Mouse (Mus musculus) ES-E14 (cell line): Measurements from ENCODE around the gene Cidec. TPM values are rescaled to one million over a fixed set of nuclear protein-coding genes. Genes with fewer than 3 reads are reported as not detected.
A peak's percentile ranks its signal among the peaks of the same experiment; 100 is the strongest.

Experiments
- DNase-seq: peaks from one replicate; pipeline ENCODE4 v3.0.0-alpha.2; 2013; ENCODE audit warnings: low read depth, low spot score
- H3K27ac ChIP-seq: 2 replicates; pipeline ENCODE4 v1.5.1; 2012; ENCODE audit warnings: low read depth, mild to moderate bottlenecking, low read length, moderate library complexity, mixed read lengths; ENCODE audit not compliant: poor library complexity, insufficient read depth, severe bottlenecking
- H3K36me3 ChIP-seq: 2 replicates; pipeline ENCODE4 v1.6.1; 2012; ENCODE audit warnings: mild to moderate bottlenecking, low read length, moderate library complexity, mixed read lengths; ENCODE audit not compliant: control insufficient read depth, poor library complexity, insufficient read depth, severe bottlenecking
- H3K4me1 ChIP-seq, 2 experiments: fragments of 150-350 bp in 1 of 2; sonication (generic) in 1 of 2; 2 replicates each; pipeline ENCODE4 v1.6.1; 2012; ENCODE audit warnings: low read length in 2 of 2, mild to moderate bottlenecking in 1 of 2, mixed read lengths in 1 of 2; ENCODE audit not compliant: control insufficient read depth in 2 of 2, insufficient read depth in 2 of 2, poor library complexity in 1 of 2
- H3K4me3 ChIP-seq, 2 experiments: fragments of 150-350 bp in 1 of 2; sonication (generic) in 1 of 2; 2 replicates each; pipeline ENCODE4 v1.5.1; 2012; ENCODE audit warnings: low read length in 2 of 2, low read depth in 1 of 2, mild to moderate bottlenecking in 1 of 2, mixed read lengths in 1 of 2; ENCODE audit not compliant: insufficient read depth in 1 of 2, poor library complexity in 1 of 2, severe bottlenecking in 1 of 2
- H3K9ac ChIP-seq: 2 replicates; pipeline ENCODE4 v1.6.1; 2012; ENCODE audit warnings: low read depth, mild to moderate bottlenecking, low read length, mixed read lengths; ENCODE audit not compliant: poor library complexity, insufficient read depth, severe bottlenecking
- H3K9me3 ChIP-seq: fragments of 150-350 bp; sonication (generic); 2 replicates; pipeline ENCODE4 v1.6.1; 2012; ENCODE audit warnings: low read depth, mild to moderate bottlenecking, low read length; ENCODE audit not compliant: control insufficient read depth, insufficient read depth
- CHD2 ChIP-seq: IDR thresholded peaks from 2 replicates; pipeline ENCODE4 v1.6.1; 2014; ENCODE audit warnings: mild to moderate bottlenecking, low read depth, low read length, inconsistent platforms
- HCFC1 ChIP-seq: IDR thresholded peaks from 2 replicates; pipeline ENCODE4 v1.6.1; 2012; ENCODE audit warnings: low read length, inconsistent platforms, borderline replicate concordance; ENCODE audit not compliant: insufficient read depth
- MAFK ChIP-seq: IDR thresholded peaks from 2 replicates; pipeline ENCODE4 v1.6.1; 2014; ENCODE audit warnings: mild to moderate bottlenecking, low read depth, low read length, inconsistent platforms; ENCODE audit not compliant: insufficient read depth
- ZC3H11A ChIP-seq: IDR thresholded peaks from 2 replicates; pipeline ENCODE4 v1.6.1; 2012; ENCODE audit warnings: low read depth, mild to moderate bottlenecking, inconsistent platforms, low read length, borderline replicate concordance
- ZNF384 ChIP-seq: IDR thresholded peaks from 2 replicates; pipeline ENCODE4 v1.6.1; 2012; ENCODE audit warnings: low read depth, low read length, inconsistent platforms
- in situ Hi-C, 2 experiments: fragments of 600-800 bp; cut with MboI; formaldehyde crosslinking; loops; one replicate each; pipeline ENCODE4 v1.15.1; 2025; ENCODE audit warnings: low sequenced_read_pairs in 2 of 2, inconsistent platforms in 1 of 2; ENCODE audit not compliant: unreplicated experiment in 2 of 2
- total RNA-seq: library from RNA; depleted of rRNA; stranded (reverse); fragments of 300-350 nt; gene quantifications from 2 replicates; pipeline ENCODE4 v1.2.3, GENCODE M21; 2012; rRNA removed

Cidec gene
- total RNA-seq, 1 experiment = 0.45 TPM

GRCm38 (mm10) chr6:113377496-113378385 lies 57.8 kb downstream of the Cidec start, which contains the start of the genes Tada3 and Arpc4:
Gene Tada3, minus strand, starts transcription at chr6:113377883.
Gene Arpc4, plus strand, starts transcription at chr6:113378115.
- in situ Hi-C loops = no loop called here
- H3K36me3 ChIP-seq = peaks cover 35% of the 10 kb centered on the region

GRCm38 (mm10) chr6:113377172-113377495 lies 58.4 kb downstream of the Cidec start:
- no peak for TF ChIP-seq ZC3H11A
- no peak for TF ChIP-seq CHD2
- TF ChIP-seq MAFK = no peak
- TF ChIP-seq HCFC1 = no peak
- no peak for TF ChIP-seq ZNF384
- peak overlapping the region; percentile 98; the same call in 1 of the 2 replicates for H3K27ac ChIP-seq
- H3K36me3 ChIP-seq = peaks cover 36% of the 10 kb centered on the region
- no peak for DNase-seq
- in situ Hi-C loops = no loop called here
- H3K9me3 ChIP-seq = no peaks in the 10 kb centered on the region
- peaks cover 3 to 4% of the 10 kb centered on the region in 2 experiments; a peak in 2 of 4 replicates for H3K4me1 ChIP-seq
- peak overlapping the region; percentile 60; the same call in 1 of the 2 replicates for H3K9ac ChIP-seq
- peak overlapping the region; percentile 87 to 90 for H3K4me3 ChIP-seq

More at GRCm38 (mm10) chr6:113377496-113378385, 57.8 kb downstream of the Cidec start, which contains the start of the genes Tada3 and Arpc4:
- H3K9me3 ChIP-seq = no peaks in the 10 kb centered on the region
- peak within 1 kb of the TSS; percentile 98 for H3K27ac ChIP-seq
- peak within 1 kb of the TSS; percentile 98 for H3K9ac ChIP-seq
- H3K4me3 ChIP-seq = peak within 1 kb of the TSS; percentile 87 to 90
- TF ChIP-seq HCFC1 (peak; percentile 69), ZC3H11A (no peak)
- H3K4me1 ChIP-seq = peaks cover 3 to 4% of the 10 kb centered on the region in 2 experiments; a peak in 2 of 4 replicates
- peak; percentile 94 for DNase-seq

Other genes with a start within 250 kb of the Cidec start
- gene Lhfpl4, start 240.4 kb downstream of the Cidec start, total RNA-seq = 5.2 and 5.9 TPM in 2 replicates
- gene Mtmr14, start 197.9 kb downstream of the Cidec start, total RNA-seq = 42.4 and 44.8 TPM in 2 replicates
- 1.7 and 2.9 TPM in 2 replicates for gene Cpne9, start 153.5 kb downstream of the Cidec start, total RNA-seq
- gene Brpf1, start 128.6 kb downstream of the Cidec start, total RNA-seq = 38.8 and 43.1 TPM in 2 replicates
- 11.9 and 13.0 TPM in 2 replicates for gene Ogg1, start 108.8 kb downstream of the Cidec start, total RNA-seq
- gene Camk1, start 91.8 kb downstream of the Cidec start, total RNA-seq = 8.5 and 9.4 TPM in 2 replicates
- gene Tada3, start 57.9 kb downstream of the Cidec start, total RNA-seq = 31.7 and 35.3 TPM in 2 replicates
- 217 and 227 TPM in 2 replicates for gene Arpc4, start 57.6 kb downstream of the Cidec start, total RNA-seq
- 5.3 and 6.9 TPM in 2 replicates for gene Ttll3, start 46.5 kb downstream of the Cidec start, total RNA-seq
- 34.5 and 42.3 TPM in 2 replicates for gene Rpusd3, start 16.4 kb downstream of the Cidec start, total RNA-seq
- gene Jagn1, start 6.8 kb upstream of the Cidec start, total RNA-seq = 119 and 140 TPM in 2 replicates
- gene Il17re, start 22.7 kb upstream of the Cidec start, total RNA-seq = 0.80 and 3.0 TPM in 2 replicates
- 6.2 and 13.3 TPM in 2 replicates for gene Il17rc, start 35.7 kb upstream of the Cidec start, total RNA-seq
- gene Creld1, start 47.5 kb upstream of the Cidec start, total RNA-seq = 20.8 and 29.9 TPM in 2 replicates
- 15.1 and 16.3 TPM in 2 replicates for gene Prrt3, start 66.2 kb upstream of the Cidec start, total RNA-seq
- gene Emc3, start 95.9 kb upstream of the Cidec start, total RNA-seq = 71.2 and 74.1 TPM in 2 replicates
- gene Fancd2, start 95.9 kb upstream of the Cidec start, total RNA-seq = 34.7 and 37.5 TPM in 2 replicates
- 0.45 and 1.0 TPM in 2 replicates for gene Fancd2os, start 165.0 kb upstream of the Cidec start, total RNA-seq
- gene Brk1, start 169.0 kb upstream of the Cidec start, total RNA-seq = 81.8 and 113 TPM in 2 replicates
- 13.2 and 13.9 TPM in 2 replicates for gene Vhl, start 188.2 kb upstream of the Cidec start, total RNA-seq
- 12.6 and 22.0 TPM in 2 replicates for gene Irak2, start 202.7 kb upstream of the Cidec start, total RNA-seq